Mouse (Mus musculus): ENCODE data around the gene Ankrd27.

The Ankrd27 gene

DNA sequence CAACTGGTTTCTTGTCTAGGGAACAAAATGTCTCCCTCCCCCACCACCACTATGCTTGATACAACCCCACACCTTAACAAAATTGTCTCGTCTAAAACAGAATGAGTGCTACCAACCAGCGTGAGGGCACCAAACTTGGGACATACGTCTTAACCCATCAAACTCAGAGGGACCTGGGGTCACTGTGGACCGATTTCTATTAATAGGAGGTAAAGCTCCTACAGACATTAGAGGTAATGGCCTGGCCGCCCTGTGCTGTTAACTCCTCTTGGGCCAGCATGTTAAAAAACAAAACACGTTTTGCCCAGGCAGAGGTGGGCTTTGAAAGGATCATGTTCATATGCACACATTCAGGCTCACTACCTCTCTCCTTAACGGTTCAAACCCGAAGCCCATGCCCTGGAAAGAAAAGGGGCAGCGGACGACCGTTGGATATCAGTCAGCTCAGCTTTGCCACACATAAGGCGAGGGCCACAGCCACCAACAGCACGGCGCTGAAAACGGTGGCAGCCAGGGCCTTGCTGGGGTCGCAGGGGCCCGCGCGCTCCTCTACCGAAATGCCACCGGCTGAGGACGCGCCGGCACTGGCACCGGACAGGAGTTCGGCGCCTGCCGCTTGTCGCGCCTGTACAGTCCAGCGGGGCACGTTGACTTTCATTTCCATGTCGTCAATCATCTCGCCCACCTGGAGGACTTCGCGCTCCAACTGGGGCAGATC lies 1.8 kb upstream of the Ankrd27 start:
- no peak for DNase-seq (ENCODE audit: low read depth)

GRCm38 (mm10) chr7:35584786-35585190 lies 1.3 kb upstream of the Ankrd27 start:
- DNase-seq (ENCODE audit: low read depth) = no peak

GRCm38 (mm10) chr7:35585191-35586054 lies 621 bp upstream of the Ankrd27 start, which contains the start of gene Rgs9bp:
Gene Rgs9bp, minus strand, starts transcription at chr7:35585582.
- peak; percentile 18 for DNase-seq (ENCODE audit: low read depth)

GRCm38 (mm10) chr7:35586906-35587445 lies 932 bp downstream of the Ankrd27 start:
- no peak for DNase-seq (ENCODE audit: low read depth)

- peak; percentile 23 for DNase-seq (ENCODE audit: low read depth)
Measured at GRCm38 (mm10) chr7:35587728-35588127, 1.7 kb downstream of the Ankrd27 start.

DNA sequence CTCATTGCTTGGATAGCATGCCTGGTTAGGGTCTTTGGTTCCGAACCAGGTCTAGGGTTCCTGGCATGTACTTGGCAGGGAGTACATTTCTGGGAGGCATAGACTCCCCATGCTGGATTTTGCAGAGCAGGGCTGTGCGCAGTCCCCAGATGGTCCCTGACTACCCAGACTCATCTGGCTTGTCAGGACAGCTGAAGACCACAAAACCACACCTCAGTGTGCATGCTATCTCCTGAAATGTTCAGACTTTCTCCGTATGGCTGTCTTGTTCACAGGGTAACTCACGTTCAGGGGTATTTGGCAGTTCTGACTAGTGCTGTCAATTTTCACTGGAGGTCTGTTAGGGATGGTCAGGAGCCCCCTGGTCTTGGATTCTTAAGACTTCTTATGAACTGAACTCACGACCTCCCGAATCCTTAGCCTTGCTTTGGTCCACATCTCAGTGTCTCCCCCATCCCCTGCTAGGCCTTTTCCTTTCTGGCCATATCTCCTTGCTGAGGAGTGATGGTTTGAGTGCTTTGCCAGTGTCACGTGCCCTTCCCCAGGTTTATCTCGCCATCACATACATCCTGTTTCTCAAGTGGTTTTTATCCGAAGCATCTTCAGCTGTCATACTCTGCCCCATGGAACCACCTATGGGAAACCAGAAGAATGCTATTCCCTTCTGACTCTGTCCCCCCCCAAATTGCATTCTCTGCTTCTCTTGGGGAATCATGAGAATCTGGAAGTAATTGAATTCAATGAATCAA lies 2.8 kb downstream of the Ankrd27 start:
- peak; percentile 98 for DNase-seq (ENCODE audit: low read depth)

GRCm38 (mm10) chr7:35589485-35589884 lies 3.4 kb downstream of the Ankrd27 start:
- no peak for DNase-seq (ENCODE audit: low read depth)

DNA sequence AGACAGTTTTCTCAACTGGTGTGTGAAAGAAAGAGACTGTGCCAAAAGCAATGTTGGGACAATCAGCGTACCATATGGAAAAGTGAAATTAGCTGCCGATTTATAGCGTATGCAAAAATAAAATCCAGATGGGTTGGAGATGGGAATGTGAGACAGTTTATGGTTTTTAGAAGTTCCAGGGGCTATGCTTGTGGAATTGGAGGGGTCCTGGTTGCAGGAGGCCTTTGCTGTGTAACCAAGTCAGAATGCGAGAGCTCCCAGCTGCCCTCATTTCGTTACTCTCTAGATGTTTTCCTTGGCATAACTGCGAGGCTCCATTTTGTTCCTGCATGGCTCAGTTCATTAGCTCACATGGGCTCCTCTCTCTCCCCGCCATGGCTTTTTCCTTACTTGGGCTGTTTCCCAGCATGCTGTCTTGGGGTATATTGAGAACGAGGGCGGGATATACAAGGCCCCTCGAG lies 4.7 kb downstream of the Ankrd27 start:
- no peak for DNase-seq (ENCODE audit: low read depth)

DNA sequence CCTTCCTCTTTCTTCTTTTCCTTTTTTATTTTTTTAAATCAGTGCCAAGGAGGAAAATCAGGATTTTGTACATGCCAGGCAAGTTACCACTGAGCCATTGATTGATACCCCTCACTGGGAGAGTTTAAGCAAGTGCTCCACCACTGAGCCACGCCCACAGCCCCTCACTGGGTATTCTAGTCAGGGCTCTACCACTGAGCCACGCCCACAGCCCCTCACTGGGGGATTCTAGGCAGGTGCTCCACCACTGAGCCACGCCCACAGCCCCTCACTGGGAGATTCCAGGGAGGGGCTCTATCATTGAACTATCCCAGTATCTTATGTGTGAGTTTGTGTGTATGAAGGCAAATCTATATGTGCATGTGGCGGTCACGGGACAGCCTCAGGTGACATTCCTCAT lies 8.3 kb downstream of the Ankrd27 start:
- DNase-seq (ENCODE audit: low read depth) = no peak

DNA sequence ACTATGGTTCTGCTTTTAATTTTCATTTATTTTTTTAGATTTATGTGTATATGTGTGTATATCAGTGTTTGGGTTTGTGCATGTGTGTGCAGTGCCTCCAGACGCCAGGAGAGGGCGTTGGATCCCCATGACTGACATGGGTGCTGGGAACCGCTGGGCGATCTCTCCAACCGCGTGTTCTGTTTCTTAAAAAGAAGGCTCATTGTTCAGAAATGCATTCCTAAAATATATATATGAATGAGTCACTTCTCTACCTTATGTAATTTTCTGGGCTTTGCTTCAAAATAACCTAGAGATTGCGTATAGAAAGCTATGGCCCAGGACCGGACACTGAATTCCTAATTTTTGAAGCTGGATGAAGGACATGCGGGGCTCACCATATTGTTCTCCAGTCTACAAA lies 13.4 kb downstream of the Ankrd27 start:
- DNase-seq (ENCODE audit: low read depth) = no peak

GRCm38 (mm10) chr7:35600031-35600430 lies 14.0 kb downstream of the Ankrd27 start:
- no peak for DNase-seq (ENCODE audit: low read depth)

DNA sequence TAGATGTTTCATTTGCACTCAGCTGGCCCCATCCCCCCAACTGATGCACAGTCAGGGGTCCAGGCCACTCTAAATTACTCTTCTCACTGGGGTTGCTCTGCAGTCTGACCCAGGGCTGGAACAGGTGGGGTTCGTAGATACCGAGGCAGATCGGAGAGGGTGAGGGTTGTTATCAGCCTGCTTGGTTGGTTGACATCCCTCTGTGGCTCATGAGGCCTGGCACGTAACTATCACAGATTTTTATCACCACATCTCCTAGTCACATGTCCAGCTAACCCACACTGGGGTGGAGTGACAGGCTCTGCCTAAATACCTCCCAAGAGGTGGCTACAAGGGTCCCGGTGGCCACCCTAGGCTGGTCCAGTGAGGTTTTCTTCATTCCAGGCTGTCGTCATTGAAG lies 15.1 kb downstream of the Ankrd27 start:
- peak; percentile 68 for DNase-seq (ENCODE audit: low read depth)

- DNase-seq (ENCODE audit: low read depth) = no peak
Measured at GRCm38 (mm10) chr7:35602766-35603165, 16.7 kb downstream of the Ankrd27 start.

- DNase-seq (ENCODE audit: low read depth) = peak; percentile 71
Measured at GRCm38 (mm10) chr7:35606816-35607215, 20.8 kb downstream of the Ankrd27 start.

GRCm38 (mm10) chr7:35609245-35609644 lies 23.2 kb downstream of the Ankrd27 start:
- DNase-seq (ENCODE audit: low read depth) = peak; percentile 76

DNA sequence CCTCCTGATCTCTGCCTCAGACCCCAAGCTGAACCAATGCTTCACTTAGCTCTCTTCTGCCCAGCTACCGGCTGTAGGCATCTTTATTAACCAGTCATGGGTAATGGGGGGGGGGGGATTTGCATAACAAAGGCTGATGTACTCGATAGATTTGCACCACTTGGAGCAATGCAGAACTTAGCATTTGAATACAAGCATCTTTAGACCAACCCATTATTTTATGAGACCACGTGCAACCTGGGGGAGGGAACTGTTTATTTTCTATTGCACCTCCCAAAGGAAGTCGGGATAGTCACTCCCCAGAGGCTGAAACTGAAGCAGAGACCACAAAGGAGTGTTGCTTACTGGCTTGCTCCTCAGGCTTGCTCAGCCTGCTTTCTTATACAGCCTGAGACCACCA lies 31.5 kb downstream of the Ankrd27 start:
- no peak for DNase-seq (ENCODE audit: low read depth)

DNA sequence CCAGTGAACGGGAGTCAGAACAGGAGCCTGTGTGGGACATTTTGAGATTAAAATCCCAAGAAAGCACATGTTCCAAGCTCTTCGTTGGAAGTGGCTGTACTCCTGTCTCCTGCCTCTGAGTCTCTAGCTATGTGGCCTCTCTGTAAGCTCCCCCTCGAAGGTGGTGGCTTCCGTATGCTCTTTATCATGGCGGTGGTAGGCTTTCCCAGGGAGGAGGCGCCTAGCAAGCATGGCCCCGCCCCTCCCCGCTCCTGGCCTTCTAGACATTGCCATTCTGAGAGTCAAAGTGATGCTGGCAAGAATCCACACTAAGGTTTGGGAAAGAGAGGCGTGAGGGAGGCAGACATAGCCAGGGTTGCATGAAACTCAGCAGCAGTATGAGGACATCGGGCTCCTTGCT lies 36.6 kb downstream of the Ankrd27 start:
- DNase-seq (ENCODE audit: low read depth) = no peak

GRCm38 (mm10) chr7:35626038-35626437 lies 40.0 kb downstream of the Ankrd27 start:
- DNase-seq (ENCODE audit: low read depth) = peak; percentile 27

GRCm38 (mm10) chr7:35627371-35627770 lies 41.3 kb downstream of the Ankrd27 start:
- no peak for DNase-seq (ENCODE audit: low read depth)

DNA sequence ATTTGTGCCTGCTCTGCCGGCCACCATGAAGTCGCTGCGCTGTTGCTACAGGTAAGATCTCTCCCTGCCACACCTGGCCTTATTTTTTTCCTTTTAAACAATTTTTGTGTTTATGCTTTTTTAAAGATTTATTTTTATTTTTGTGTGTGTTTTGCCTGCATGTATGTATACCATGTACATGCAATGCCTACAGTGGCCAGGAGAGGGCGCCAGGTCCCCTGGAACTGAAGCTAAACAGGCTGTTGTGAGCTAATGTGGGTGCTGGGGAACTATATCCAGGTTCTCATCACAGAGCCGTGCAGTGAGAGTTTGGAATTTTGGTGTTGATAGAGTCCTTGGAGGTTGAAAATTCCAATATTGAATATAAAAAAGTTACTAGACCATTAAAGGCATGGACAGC lies 42.5 kb downstream of the Ankrd27 start:
- peak; percentile 53 for DNase-seq (ENCODE audit: low read depth)

DNA sequence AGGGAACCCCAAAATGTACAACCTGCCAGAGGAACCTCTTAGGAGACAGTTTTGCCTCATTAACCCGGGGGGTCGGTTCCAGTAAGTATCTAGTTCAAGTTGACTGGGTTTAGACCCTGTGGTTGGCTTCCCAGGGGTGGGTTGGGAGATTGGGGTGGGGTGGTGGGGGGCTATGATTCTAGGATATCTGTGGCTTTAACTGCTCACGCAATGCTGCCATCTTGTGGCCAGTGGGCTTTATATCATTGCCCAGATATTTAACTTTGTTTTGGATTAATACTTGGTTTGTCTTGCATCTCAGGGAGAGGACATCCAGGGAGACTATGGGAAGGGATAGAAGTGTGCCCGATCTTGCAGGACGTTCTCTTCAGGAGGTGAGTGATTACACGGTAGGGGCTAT lies 50.2 kb downstream of the Ankrd27 start:
- peak; percentile 28 for DNase-seq (ENCODE audit: low read depth)

DNA sequence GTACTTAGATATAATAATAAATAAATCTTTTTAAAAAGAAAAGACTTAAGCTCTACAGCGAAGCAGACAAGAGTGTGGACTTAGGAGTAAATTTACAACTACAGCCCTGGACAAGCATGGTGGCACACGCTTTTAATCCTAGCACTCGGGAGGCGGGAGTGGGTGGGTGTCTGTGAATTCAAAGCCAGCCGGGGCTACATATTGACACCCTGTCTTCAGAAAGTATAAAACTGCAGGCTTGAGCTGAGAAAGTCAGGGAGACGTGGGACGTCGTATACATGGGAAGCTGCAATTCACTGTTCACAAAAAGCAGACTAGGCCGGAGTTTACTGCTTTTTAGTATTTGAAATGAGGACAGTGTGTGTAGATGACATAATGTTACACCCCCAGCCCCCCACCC lies 50.8 kb downstream of the Ankrd27 start:
- DNase-seq (ENCODE audit: low read depth) = no peak
